In the genomic region with DNA sequence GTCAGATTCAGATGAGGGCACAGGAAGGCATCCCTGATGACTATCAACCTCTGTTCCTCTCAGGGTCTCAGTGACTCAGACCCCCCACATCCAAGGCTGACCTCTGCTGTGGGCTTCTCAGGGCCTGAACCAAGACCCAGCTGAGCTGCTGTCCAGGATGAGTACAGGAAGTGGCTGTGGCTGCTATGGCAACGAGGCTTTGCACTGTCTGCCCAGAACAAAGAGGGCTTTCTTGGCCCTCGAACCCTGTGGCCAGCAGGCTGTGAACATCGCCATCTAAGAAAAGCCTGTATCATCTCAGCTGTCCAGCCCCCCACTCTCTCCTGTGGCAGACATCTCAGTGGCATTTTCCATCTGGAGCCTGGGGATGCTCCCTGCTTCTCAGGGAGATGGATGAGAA, we compare ENCODE assay signal across 11 mouse cellular contexts.
DNase-seq lines count a peak whose midpoint lies in the region; ATAC-seq lines count a peak whose summit lies in the region.
"Had no signal": no experiment of that assay in that cellular context is flagged by ENCODE, and none has a peak within 500 bp of the region (broad histone marks: within the 10 kb centered on the region; RNA-seq: fewer than 3 reads in every experiment).

No protein-coding gene starts in this region.

- H3K27ac ChIP-seq in forebrain, embryonic 12.5 days = 0 out of 2 replicates have a peak overlapping the region, but pooled peaks have one; percentile 25
- no peak overlapping the region for H3K27ac ChIP-seq in neural tube, embryonic 14.5 days (ENCODE audit: low read depth, low read length)
- no peak overlapping the region for H3K27ac ChIP-seq in liver, embryonic 11.5 days (ENCODE audit: low read depth, low read length)
- H3K27ac ChIP-seq: embryonic facial prominence, embryonic 15.5 days; liver, embryonic 15.5 days had no signal

- 0 out of 2 replicates have a peak overlapping the region, but pooled peaks have one; percentile 7 for H3K9ac ChIP-seq in forebrain, embryonic 12.5 days
- no peak overlapping the region for H3K9ac ChIP-seq in neural tube, embryonic 14.5 days (replicated peaks; ENCODE audit: low read depth, low read length)
- no peak overlapping the region for H3K9ac ChIP-seq in liver, embryonic 11.5 days (ENCODE audit: low read depth, low read length)
- H3K9ac ChIP-seq: embryonic facial prominence, embryonic 15.5 days; liver, embryonic 15.5 days had no signal

- no peak for ATAC-seq in frontal cortex, adult (ENCODE audit: low TSS enrichment)
- peak; percentile 65 for ATAC-seq in forebrain, embryonic 12.5 days (ENCODE audit: low FRiP score)
- ATAC-seq in neural tube, embryonic 14.5 days (ENCODE audit: low read depth) = peak; percentile 24; the same call in 1 of the 2 replicates
- ATAC-seq in liver, embryonic 11.5 days (replicated peaks; ENCODE audit: low FRiP score) = no peak

- no peaks in the 10 kb centered on the region for H3K36me3 ChIP-seq in forebrain, embryonic 12.5 days (replicated peaks)
- no peaks in the 10 kb centered on the region for H3K36me3 ChIP-seq in neural tube, embryonic 14.5 days (ENCODE audit: control insufficient read depth, insufficient read depth, low read length)
- no peaks in the 10 kb centered on the region for H3K36me3 ChIP-seq in liver, embryonic 11.5 days (ENCODE audit: control insufficient read depth, insufficient read depth, low read length)
- H3K36me3 ChIP-seq: embryonic facial prominence, embryonic 15.5 days; liver, embryonic 15.5 days had no signal

- intact Hi-C loops in left cerebral cortex, postnatal 25 days (cut with DNase I) = no loop called here

- no peaks in the 10 kb centered on the region for H3K9me3 ChIP-seq in forebrain, embryonic 12.5 days
- no peaks in the 10 kb centered on the region for H3K9me3 ChIP-seq in neural tube, embryonic 14.5 days (ENCODE audit: control insufficient read depth, low read length)
- no peaks in the 10 kb centered on the region for H3K9me3 ChIP-seq in liver, embryonic 11.5 days (ENCODE audit: control insufficient read depth, low read length)
- H3K9me3 ChIP-seq: embryonic facial prominence, embryonic 15.5 days; liver, embryonic 15.5 days had no signal

- no peak overlapping the region for H3K4me3 ChIP-seq in forebrain, embryonic 12.5 days (replicated peaks)
- no peak overlapping the region for H3K4me3 ChIP-seq in neural tube, embryonic 14.5 days (ENCODE audit: low read depth, low read length)
- H3K4me3 ChIP-seq in liver, embryonic 11.5 days (ENCODE audit: low read depth, low read length) = no peak overlapping the region
- H3K4me3 ChIP-seq: embryonic facial prominence, embryonic 15.5 days; liver, embryonic 15.5 days had no signal

- peaks cover 30% of the 10 kb centered on the region for H3K27me3 ChIP-seq in forebrain, embryonic 12.5 days
- H3K27me3 ChIP-seq in neural tube, embryonic 14.5 days (ENCODE audit: control insufficient read depth, insufficient read depth, low read length) = peaks cover 2% of the 10 kb centered on the region; the same call in 1 of the 2 replicates
- H3K27me3 ChIP-seq in liver, embryonic 11.5 days (replicated peaks; ENCODE audit: control insufficient read depth, insufficient read depth, low read length) = peaks cover 3% of the 10 kb centered on the region
- H3K27me3 ChIP-seq: embryonic facial prominence, embryonic 15.5 days; liver, embryonic 15.5 days had no signal

- H3K4me2 ChIP-seq in forebrain, embryonic 12.5 days = no peak overlapping the region
- H3K4me2 ChIP-seq in neural tube, embryonic 14.5 days (ENCODE audit: low read depth, low read length) = no peak overlapping the region
- no peak overlapping the region for H3K4me2 ChIP-seq in liver, embryonic 11.5 days
- H3K4me2 ChIP-seq: embryonic facial prominence, embryonic 15.5 days; liver, embryonic 15.5 days had no signal

- WGBS in forebrain, embryonic 12.5 days = 9% methylated on average over 3 of the region's 3 CpGs
- WGBS in neural tube, embryonic 14.5 days = 5% methylated on average over 3 of the region's 3 CpGs
- WGBS in liver, embryonic 11.5 days = 28% methylated on average over 3 of the region's 3 CpGs

- DNase-seq in frontal cortex, postnatal 14 days (ENCODE audit: low spot score in 2 of 2) = peak; percentile 23 to 25
- DNase-seq in left cerebral cortex, postnatal 25 days (ENCODE audit: low spot score in 2 of 2) = peak; percentile 17 to 40
- no peak for DNase-seq in left cerebral cortex, adult 11 months (ENCODE audit: low spot score)
- DNase-seq in ovary, postnatal 14 days (ENCODE audit: low spot score) = no peak
- no peak for DNase-seq in liver, embryonic 11.5 days (ENCODE audit: low spot score)
- DNase-seq: heart, postnatal 10 days had no signal

- peaks cover 34% of the 10 kb centered on the region for H3K4me1 ChIP-seq in forebrain, embryonic 12.5 days
- H3K4me1 ChIP-seq in neural tube, embryonic 14.5 days (ENCODE audit: control insufficient read depth, insufficient read depth, low read length) = peaks cover 10% of the 10 kb centered on the region
- no peaks in the 10 kb centered on the region for H3K4me1 ChIP-seq in liver, embryonic 11.5 days (replicated peaks; ENCODE audit: control insufficient read depth, insufficient read depth, low read length)
- H3K4me1 ChIP-seq: liver, embryonic 15.5 days had no signal

Comparison
In these comparisons a context has a peak if more than half of its experiments do, and no peak if none do; other contexts are left out.
1. DNase-seq: peak in frontal cortex, postnatal 14 days (2 of 2) and left cerebral cortex, postnatal 25 days (2 of 2); none in left cerebral cortex, adult 11 months (single experiment), ovary, postnatal 14 days (single experiment) and liver, embryonic 11.5 days (single experiment).
2. ATAC-seq: peak in forebrain, embryonic 12.5 days (single experiment) and neural tube, embryonic 14.5 days (single experiment); none in frontal cortex, adult (single experiment) and liver, embryonic 11.5 days (single experiment).